Mouse (Mus musculus): ENCODE measurements around the gene Akt1s1.

GRCm38 (mm10) chr7:44810365-44810764 is 38.4 kb upstream of the Akt1s1 start:
- TF ChIP-seq POLR2A (IDR thresholded peaks at IDR 0.05; ENCODE audit: low read depth, low read length) (no peak), CTCF (IDR thresholded peaks at IDR 0.05; ENCODE audit: borderline replicate concordance, insufficient read depth, low read length) (no peak)

Measured in embryonic fibroblast, embryonic 13.5 days (primary cell).